Mouse (Mus musculus) heart, adult 2 months (tissue): ENCODE data around the gene Sdsl. TPM values are rescaled to one million over a fixed set of nuclear protein-coding genes. Genes with fewer than 3 reads are reported as not detected.

Source experiments
- DNase-seq, 2 experiments: peaks; one replicate each; pipeline ENCODE4 v3.0.0; 2021
- H3K27ac ChIP-seq: fragments of 200-600 bp; 2 replicates; pipeline ENCODE4 v1.8.1; 2022
- H3K27me3 ChIP-seq: fragments of 200-500 bp; 2 replicates; pipeline ENCODE4 v1.6.1; 2012; ENCODE audit warnings: mild to moderate bottlenecking, low read length, inconsistent platforms, mixed read lengths; ENCODE audit not compliant: control insufficient read depth, insufficient read depth
- H3K36me3 ChIP-seq: fragments of 200-500 bp; 2 replicates; pipeline ENCODE4 v1.6.1; 2012; ENCODE audit warnings: low read length, inconsistent platforms; ENCODE audit not compliant: control insufficient read depth, insufficient read depth
- H3K4me1 ChIP-seq: fragments of 200-500 bp; 2 replicates; pipeline ENCODE4 v1.6.1; 2011; ENCODE audit warnings: low read length; ENCODE audit not compliant: control insufficient read depth, insufficient read depth
- H3K4me3 ChIP-seq: fragments of 200-600 bp; 2 replicates; pipeline ENCODE4 v1.8.1; 2022
- H3K79me2 ChIP-seq: fragments of 200-500 bp; replicated peaks from 2 replicates; pipeline ENCODE4 v1.6.1; 2012; ENCODE audit warnings: mild to moderate bottlenecking, inconsistent platforms, low read length, moderate library complexity, mixed read lengths; ENCODE audit not compliant: control insufficient read depth, insufficient read depth
- H3K9ac ChIP-seq: fragments of 200-500 bp; 2 replicates; pipeline ENCODE4 v1.6.1; 2012; ENCODE audit warnings: low read depth, mild to moderate bottlenecking, control low read depth, inconsistent platforms, low read length, mixed read lengths
- CTCF ChIP-seq: fragments of 200-600 bp; IDR thresholded peaks from 2 replicates; pipeline ENCODE4 v1.8.1; 2022; ENCODE audit warnings: antibody characterized with exemption, mild to moderate bottlenecking, moderate library complexity
- EP300 ChIP-seq: fragments of 200-500 bp; IDR thresholded peaks from 2 replicates; pipeline ENCODE4 v1.6.1; 2011; ENCODE audit warnings: low read depth, low read length, control low read depth; ENCODE audit not compliant: insufficient read depth
- POLR2A ChIP-seq: fragments of 200-500 bp; IDR thresholded peaks from 2 replicates; pipeline ENCODE4 v1.6.1; 2011; ENCODE audit warnings: mild to moderate bottlenecking, low read depth, low read length, control low read depth; ENCODE audit not compliant: insufficient read depth
- whole genome bisulfite sequencing: fragments of 180-500 bp; shearing (Covaris S2); methylation state at CpG from one replicate; pipeline ENCODE4 v1.1.7; 2018; 5-methylcytosine and 5-hydroxymethylcytosine counted together
- intact Hi-C: fragments of 180-260 bp; cut with DNase I; formaldehyde crosslinking; loops from one replicate; pipeline ENCODE4 v1.15.1; 2025
- polyA plus RNA-seq: library from polyadenylated mRNA; depleted of rRNA; stranded (reverse); fragments of >200 nt; gene quantifications from 2 replicates; pipeline ENCODE4 v1.2.3, GENCODE M21; 2012; rRNA removed
- total RNA-seq, 2 experiments: library from RNA; stranded (reverse); gene quantifications; 2 replicates each; pipeline ENCODE4 v1.2.3; 2021

Gene Sdsl
- total and polyA plus RNA-seq, 3 experiments: 8.8 to 12.6 (median 9.8) TPM

DNA sequence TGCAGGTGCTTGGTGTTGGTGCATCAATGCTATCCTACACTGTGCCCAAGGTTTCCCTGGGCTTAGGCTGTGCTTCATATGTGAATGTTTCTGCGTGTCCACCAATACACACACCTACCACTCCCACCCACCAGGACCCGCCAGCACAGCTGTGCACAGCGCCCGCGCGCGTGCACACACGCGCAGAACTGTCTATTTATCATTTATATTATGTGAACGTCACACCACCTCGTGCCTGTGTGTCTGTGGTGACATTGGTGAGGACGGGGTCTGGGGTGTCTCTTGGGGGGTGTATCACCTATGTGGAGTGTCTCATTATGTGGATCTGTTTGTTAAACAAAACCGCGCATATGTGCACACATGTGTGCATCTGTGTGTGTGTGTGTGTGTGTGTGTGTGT, 63.7 kb downstream of the Sdsl start:
- H3K9ac ChIP-seq: no peak overlapping the region
- intact Hi-C loops: no loop called here
- H3K36me3 ChIP-seq: no peaks in the 10 kb centered on the region
- peaks cover 2% of the 10 kb centered on the region; the same call in 1 of the 2 replicates for H3K27me3 ChIP-seq
- TF ChIP-seq CTCF (no peak), EP300 (no peak), POLR2A (no peak)
- no peaks in the 10 kb centered on the region for H3K79me2 ChIP-seq
- no peaks in the 10 kb centered on the region for H3K4me1 ChIP-seq
- H3K4me3 ChIP-seq: no peak overlapping the region
- H3K27ac ChIP-seq: no peak overlapping the region
- no peak for DNase-seq
- 70% methylated on average over 14 of the region's 14 CpGs for WGBS

Other genes with a start within 250 kb of the Sdsl start
- gene Lhx5, start 41.1 kb downstream of the Sdsl start, total RNA-seq: not detected
- gene Lhx5, start 41.1 kb downstream of the Sdsl start, polyA plus RNA-seq: not detected in 2 replicates
- gene Sds, start 3.7 kb upstream of the Sdsl start, total RNA-seq: 1 to 10 TPM; 1.2 to 3.0 TPM
- gene Sds, start 3.7 kb upstream of the Sdsl start, polyA plus RNA-seq: 5.6 and 10.9 TPM in 2 replicates
- 10 to 100 TPM; 39.5 to 47.1 TPM for gene Plbd2, start 30.8 kb upstream of the Sdsl start, total RNA-seq
- gene Plbd2, start 30.8 kb upstream of the Sdsl start, polyA plus RNA-seq: 27.7 and 32.1 TPM in 2 replicates
- gene Slc8b1, start 38.4 kb upstream of the Sdsl start, total RNA-seq: 10 to 100 TPM; 10.0 to 12.2 TPM
- 13.2 and 16.5 TPM in 2 replicates for gene Slc8b1, start 38.4 kb upstream of the Sdsl start, polyA plus RNA-seq
- gene Tpcn1, start 115.9 kb upstream of the Sdsl start, total RNA-seq: 10 to 100 TPM; 30.7 to 35.1 TPM
- 53.7 and 59.7 TPM in 2 replicates for gene Tpcn1, start 115.9 kb upstream of the Sdsl start, polyA plus RNA-seq
- not detected for gene Iqcd, start 116.2 kb upstream of the Sdsl start, total RNA-seq
- 0.14 and 0.20 TPM in 2 replicates for gene Iqcd, start 116.2 kb upstream of the Sdsl start, polyA plus RNA-seq
- gene Rita1, start 139.8 kb upstream of the Sdsl start, total RNA-seq: 10 to 100 TPM; 14.2 to 16.0 TPM
- gene Rita1, start 139.8 kb upstream of the Sdsl start, polyA plus RNA-seq: 15.3 and 21.7 TPM in 2 replicates
- gene Ddx54, start 139.9 kb upstream of the Sdsl start, total RNA-seq: 10 to 100 TPM; 21.4 to 22.5 TPM
- gene Ddx54, start 139.9 kb upstream of the Sdsl start, polyA plus RNA-seq: 16.2 and 18.2 TPM in 2 replicates
- gene Cfap73, start 161.4 kb upstream of the Sdsl start, total RNA-seq: not detected
- 0.16 TPM in 1 of 2 replicates, not detected in the other for gene Cfap73, start 161.4 kb upstream of the Sdsl start, polyA plus RNA-seq
- gene Rasal1, start 176.0 kb upstream of the Sdsl start, total RNA-seq: not detected
- 0.06 and 0.33 TPM in 2 replicates for gene Rasal1, start 176.0 kb upstream of the Sdsl start, polyA plus RNA-seq
- 1 to 10 TPM; 2.1 to 2.7 TPM for gene Dtx1, start 239.1 kb upstream of the Sdsl start, total RNA-seq
- 3.5 and 4.2 TPM in 2 replicates for gene Dtx1, start 239.1 kb upstream of the Sdsl start, polyA plus RNA-seq